Mouse (Mus musculus) embryonic facial prominence, embryonic 12.5 days (tissue): ENCODE measurements around the gene Vmn1r155. TPM values are rescaled to one million over a fixed set of nuclear protein-coding genes. Genes with fewer than 3 reads are reported as not detected.
"Not testable (repeated sequence)": the region's sequence is repeated elsewhere in the genome, so short reads cannot be mapped to it uniquely, and the experiment has no call there.

Source experiments
- ATAC-seq: fragments of 200-750 bp; cut with Nextera tagmentation; 2 replicates; pipeline ENCODE4 v1.8.0; 2017; ENCODE audit not compliant: insufficient number of reproducible peaks, insufficient read depth, low FRiP score, low TSS enrichment
- H3K27ac ChIP-seq: fragments of 300-500 bp; sonication (generic); 2 replicates; pipeline ENCODE4 v1.5.1; 2016; ENCODE audit warnings: mild to moderate bottlenecking
- H3K27me3 ChIP-seq: fragments of 300-500 bp; sonication (generic); 2 replicates; pipeline ENCODE4 v1.6.1; 2016; ENCODE audit warnings: mild to moderate bottlenecking, moderate library complexity
- H3K36me3 ChIP-seq: fragments of 300-500 bp; sonication (generic); 2 replicates; pipeline ENCODE4 v1.6.1; 2016; ENCODE audit warnings: mild to moderate bottlenecking
- H3K4me1 ChIP-seq: fragments of 300-500 bp; sonication (generic); 2 replicates; pipeline ENCODE4 v1.6.1; 2016
- H3K4me2 ChIP-seq: fragments of 300-500 bp; sonication (generic); replicated peaks from 2 replicates; pipeline ENCODE4 v1.6.1; 2016; ENCODE audit warnings: mild to moderate bottlenecking, moderate library complexity
- H3K4me3 ChIP-seq: fragments of 300-500 bp; sonication (generic); 2 replicates; pipeline ENCODE4 v1.5.1; 2016; ENCODE audit warnings: mild to moderate bottlenecking
- H3K9ac ChIP-seq: fragments of 300-500 bp; sonication (generic); 2 replicates; pipeline ENCODE4 v1.6.1; 2016; ENCODE audit warnings: mild to moderate bottlenecking, moderate library complexity
- H3K9me3 ChIP-seq: fragments of 300-500 bp; sonication (generic); 2 replicates; pipeline ENCODE4 v1.6.1; 2016; ENCODE audit warnings: mild to moderate bottlenecking, moderate library complexity
- WGBS: fragments of 180-500 bp; shearing (Covaris S2); methylation state at CpG from one replicate; pipeline ENCODE4 v1.1.7; 2016; 5-methylcytosine and 5-hydroxymethylcytosine counted together
- polyA plus RNA-seq: library from polyadenylated mRNA; unstranded; fragments of >200 nt; fragmentation: Nextera tagmentation; extraction: Ambion mirVana; gene quantifications from 2 replicates; pipeline ENCODE4 v1.2.1, GENCODE M21; 2016

The Vmn1r155 gene
- not detected in 2 replicates for polyA plus RNA-seq

GRCm38 (mm10) chr7:22657718-22658117 is at the start of gene Vmn1r155:
Vmn1r155 (plus strand) TSS chr7:22658018.
- H3K4me1 ChIP-seq, H3K9me3 ChIP-seq, H3K4me2 ChIP-seq, ATAC-seq, H3K9ac ChIP-seq, H3K27me3 ChIP-seq, H3K27ac ChIP-seq, H3K4me3 ChIP-seq, H3K36me3 ChIP-seq: not testable (repeated sequence)
- WGBS = no CpG with 5 or more reads among the region's 3 CpGs

GRCm38 (mm10) chr7:22692217-22692616 is 34.4 kb downstream of the Vmn1r155 start, which contains the start of gene Gm8693:
Gm8693 (minus strand) TSS chr7:22692317.
- not testable (repeated sequence) for ATAC-seq, H3K36me3 ChIP-seq, H3K4me2 ChIP-seq, H3K9me3 ChIP-seq, H3K27ac ChIP-seq, H3K4me1 ChIP-seq, H3K27me3 ChIP-seq, H3K9ac ChIP-seq, H3K4me3 ChIP-seq
- no CpG with 5 or more reads among the region's 2 CpGs for WGBS

Other genes with a start within 250 kb of the Vmn1r155 start
- not detected in 2 replicates for gene Vmn1r148, start 244.4 kb upstream of the Vmn1r155 start, polyA plus RNA-seq
- gene Vmn1r149, start 219.8 kb upstream of the Vmn1r155 start, polyA plus RNA-seq = not detected in 2 replicates
- not detected in 2 replicates for gene Gm10665, start 193.9 kb upstream of the Vmn1r155 start, polyA plus RNA-seq
- not detected in 2 replicates for gene Vmn1r151, start 158.3 kb upstream of the Vmn1r155 start, polyA plus RNA-seq
- not detected in 2 replicates for gene Vmn1r152, start 135.1 kb upstream of the Vmn1r155 start, polyA plus RNA-seq
- not detected in 2 replicates for gene Gm8677, start 123.1 kb upstream of the Vmn1r155 start, polyA plus RNA-seq
- gene Gm4201, start 92.7 kb upstream of the Vmn1r155 start, polyA plus RNA-seq = not detected in 2 replicates
- gene Gm4565, start 69.9 kb upstream of the Vmn1r155 start, polyA plus RNA-seq = not detected in 2 replicates
- gene Gm8693, start 34.3 kb downstream of the Vmn1r155 start, polyA plus RNA-seq = not detected in 2 replicates
- gene Gm4567, start 61.7 kb downstream of the Vmn1r155 start, polyA plus RNA-seq = not detected in 2 replicates
- not detected in 2 replicates for gene Vmn1r157, start 103.7 kb downstream of the Vmn1r155 start, polyA plus RNA-seq
- gene Vmn1r158, start 132.8 kb downstream of the Vmn1r155 start, polyA plus RNA-seq = not detected in 2 replicates
- gene Vmn1r159, start 185.6 kb downstream of the Vmn1r155 start, polyA plus RNA-seq = not detected in 2 replicates
- 0.29 TPM in 1 of 2 replicates, not detected in the other for gene Vmn1r160, start 213.2 kb downstream of the Vmn1r155 start, polyA plus RNA-seq